Mouse (Mus musculus): ENCODE results near the gene Sf3b3. TPM values are rescaled to one million over a fixed set of nuclear protein-coding genes. Genes with fewer than 3 reads are reported as not detected.
A peak's percentile ranks its signal among the peaks of the same experiment; 100 is the strongest.

Gene Sf3b3
- polyA plus RNA-seq, 1 experiment from 2014 or later: 38.6 TPM

- Histone ChIP-seq H3K36me3 (ENCODE audit: control insufficient read depth, insufficient read depth, low read length) (peaks cover 46% of the 10 kb centered on the region), H3K4me3 (ENCODE audit: low read depth, low read length) (no peak overlapping the region), H3K27me3 (ENCODE audit: control insufficient read depth, insufficient read depth, low read length) (no peaks in the 10 kb centered on the region), H3K4me1 (replicated peaks; ENCODE audit: control insufficient read depth, insufficient read depth) (no peaks in the 10 kb centered on the region), H3K9ac (ENCODE audit: low read length) (no peak overlapping the region), H3K4me2 (replicated peaks; ENCODE audit: low read depth) (no peak overlapping the region), H3K9me3 (ENCODE audit: control insufficient read depth, low read length) (no peaks in the 10 kb centered on the region), H3K27ac (replicated peaks) (0 out of 2 replicates have a peak overlapping the region, but pooled peaks have one; percentile 45)
- no peak for ATAC-seq (ENCODE audit: low FRiP score, low TSS enrichment)
- DNase-seq (ENCODE audit: low spot score): no peak
- WGBS: 26% methylated on average over 2 of the region's 2 CpGs
- TF ChIP-seq CTCF (IDR thresholded peaks at IDR 0.05; ENCODE audit: low read depth): no peak
- no peak for TF ChIP-seq EP300 (optimal IDR thresholded peaks at IDR 0.05)
These were observed 36.8 kb downstream of the Sf3b3 start for GRCm38 (mm10) chr8:110809831-110810230.

DNA sequence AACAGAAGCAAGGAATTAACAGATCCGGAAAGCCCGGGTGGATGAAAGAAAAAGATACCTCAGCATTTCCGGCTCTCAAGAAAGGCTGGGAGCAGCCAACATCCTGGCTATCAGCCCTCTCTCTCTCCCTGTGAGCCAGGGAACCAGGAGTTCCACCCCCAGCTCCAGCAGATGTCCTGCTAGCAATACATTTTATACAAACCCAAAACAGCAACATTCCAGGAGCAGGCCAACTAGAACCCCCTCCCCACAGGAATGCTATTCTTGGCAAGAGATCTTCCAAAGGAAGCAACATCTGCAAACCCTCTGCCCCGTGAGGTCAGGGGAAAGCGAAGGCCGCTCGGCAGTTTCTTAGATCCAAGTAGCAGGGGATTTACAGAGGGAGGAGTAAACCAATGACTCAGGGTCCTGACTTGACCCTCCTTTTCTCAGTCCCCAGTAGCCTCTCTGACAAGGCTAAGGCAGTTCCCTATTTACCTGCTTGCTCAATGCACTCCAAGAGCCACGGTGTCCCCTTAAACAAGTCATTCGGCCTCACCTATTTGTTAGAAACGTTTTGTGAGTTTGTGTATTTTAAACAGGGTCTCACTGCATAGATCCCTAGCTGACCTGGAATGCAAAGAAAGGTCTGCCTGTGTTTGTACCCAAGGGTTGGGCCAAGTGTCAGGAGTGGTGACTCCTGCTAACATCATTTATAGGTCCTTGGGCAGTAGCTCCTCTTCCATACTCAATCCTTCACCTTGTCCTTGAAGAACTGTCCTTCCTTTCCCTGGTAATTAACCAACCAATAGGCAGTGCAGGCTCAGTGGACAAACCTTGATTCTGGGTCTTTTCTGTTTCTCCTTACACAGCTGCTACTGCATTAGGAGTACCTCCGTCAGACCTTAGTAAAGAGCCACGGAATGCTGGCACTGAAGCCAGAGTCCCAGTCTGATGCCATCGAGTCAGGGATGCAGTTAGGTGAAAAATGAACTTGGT lies 37.8 kb downstream of the Sf3b3 start:
- ATAC-seq (ENCODE audit: low FRiP score, low TSS enrichment): peak; percentile 61; the same call in 1 of the 2 replicates
- peak; percentile 35 for DNase-seq (ENCODE audit: low spot score)
- H3K4me3 ChIP-seq (ENCODE audit: low read depth, low read length): no peak overlapping the region
- no peak for TF ChIP-seq CTCF (IDR thresholded peaks at IDR 0.05; ENCODE audit: low read depth)
- no peak for TF ChIP-seq EP300 (optimal IDR thresholded peaks at IDR 0.05)
- H3K9me3 ChIP-seq (ENCODE audit: control insufficient read depth, low read length): no peaks in the 10 kb centered on the region
- no peak overlapping the region for H3K4me2 ChIP-seq (replicated peaks; ENCODE audit: low read depth)
- H3K4me1 ChIP-seq (replicated peaks; ENCODE audit: control insufficient read depth, insufficient read depth): no peaks in the 10 kb centered on the region
- H3K27me3 ChIP-seq (ENCODE audit: control insufficient read depth, insufficient read depth, low read length): no peaks in the 10 kb centered on the region
- peak overlapping the region; percentile 70 for H3K27ac ChIP-seq (replicated peaks)
- no peak overlapping the region for H3K9ac ChIP-seq (ENCODE audit: low read length)
- 31% methylated on average over 13 of the region's 13 CpGs for WGBS
- peaks cover 39% of the 10 kb centered on the region for H3K36me3 ChIP-seq (ENCODE audit: control insufficient read depth, insufficient read depth, low read length)

DNA sequence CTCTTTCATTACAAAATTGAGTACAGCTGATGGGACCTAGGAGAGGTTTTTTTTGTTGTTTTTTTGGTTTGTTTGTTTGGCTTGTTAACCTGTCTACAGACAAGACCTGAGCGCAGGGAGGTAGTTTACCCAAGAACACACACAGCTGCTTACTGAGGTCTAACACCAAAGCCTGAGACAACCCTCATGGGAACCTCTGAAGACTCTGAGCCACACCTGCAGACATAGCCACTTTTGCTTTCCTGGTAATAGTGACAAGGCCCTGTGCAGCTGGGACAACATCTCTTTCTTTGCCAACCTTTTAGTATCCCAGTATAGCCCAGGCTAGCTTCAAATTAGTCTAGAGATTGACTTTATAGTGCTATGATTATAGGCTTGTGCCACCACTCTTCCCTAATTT lies 40.4 kb downstream of the Sf3b3 start:
- H3K4me3 ChIP-seq (ENCODE audit: low read depth, low read length): no peak overlapping the region
- DNase-seq (ENCODE audit: low spot score) (no peak), ATAC-seq (ENCODE audit: low FRiP score, low TSS enrichment) (no peak)
- H3K4me2 ChIP-seq (replicated peaks; ENCODE audit: low read depth): no peak overlapping the region
- H3K9me3 ChIP-seq (ENCODE audit: control insufficient read depth, low read length): no peaks in the 10 kb centered on the region
- H3K27ac ChIP-seq (replicated peaks): no peak overlapping the region
- H3K27me3 ChIP-seq (ENCODE audit: control insufficient read depth, insufficient read depth, low read length): no peaks in the 10 kb centered on the region
- TF ChIP-seq EP300 (optimal IDR thresholded peaks at IDR 0.05): no peak
- TF ChIP-seq CTCF (IDR thresholded peaks at IDR 0.05; ENCODE audit: low read depth): no peak
- no peaks in the 10 kb centered on the region for H3K4me1 ChIP-seq (replicated peaks; ENCODE audit: control insufficient read depth, insufficient read depth)
- WGBS: 60% methylated on average over 1 of the region's 1 CpGs
- no peak overlapping the region for H3K9ac ChIP-seq (ENCODE audit: low read length)
- H3K36me3 ChIP-seq (ENCODE audit: control insufficient read depth, insufficient read depth, low read length): peaks cover 20% of the 10 kb centered on the region

- H3K27me3 ChIP-seq (ENCODE audit: control insufficient read depth, insufficient read depth, low read length): no peaks in the 10 kb centered on the region
- ATAC-seq (ENCODE audit: low FRiP score, low TSS enrichment): peak; percentile 51; the same call in 1 of the 2 replicates
- H3K27ac ChIP-seq (replicated peaks): peak within 1 kb of the TSS; percentile 40; the same call in 1 of the 2 replicates
- DNase-seq (ENCODE audit: low spot score): peak; percentile 51
- no peaks in the 10 kb centered on the region for H3K9me3 ChIP-seq (ENCODE audit: control insufficient read depth, low read length)
- 20% methylated on average over 12 of the region's 12 CpGs for whole genome bisulfite sequencing
- peak within 1 kb of the TSS; percentile 39 for H3K4me2 ChIP-seq (replicated peaks; ENCODE audit: low read depth)
- peaks cover 15% of the 10 kb centered on the region for H3K36me3 ChIP-seq (ENCODE audit: control insufficient read depth, insufficient read depth, low read length)
- peak within 1 kb of the TSS; percentile 19 for H3K4me3 ChIP-seq (ENCODE audit: low read depth, low read length)
- TF ChIP-seq EP300 (optimal IDR thresholded peaks at IDR 0.05) (no peak), CTCF (IDR thresholded peaks at IDR 0.05; ENCODE audit: low read depth) (no peak)
- H3K9ac ChIP-seq (ENCODE audit: low read length): peak within 1 kb of the TSS; percentile 47; the same call in 1 of the 2 replicates
- no peaks in the 10 kb centered on the region for H3K4me1 ChIP-seq (replicated peaks; ENCODE audit: control insufficient read depth, insufficient read depth)
These were observed 40.9 kb downstream of the Sf3b3 start, which contains the start of gene Il34 for GRCm38 (mm10) chr8:110805669-110806068. TSS of gene Il34 (minus strand) at chr8:110805924.

GRCm38 (mm10) chr8:110804825-110805514 lies 41.6 kb downstream of the Sf3b3 start:
- H3K4me3 ChIP-seq (ENCODE audit: low read depth, low read length): no peak overlapping the region
- H3K9me3 ChIP-seq (ENCODE audit: control insufficient read depth, low read length): no peaks in the 10 kb centered on the region
- no peak for TF ChIP-seq EP300 (optimal IDR thresholded peaks at IDR 0.05)
- no peak for TF ChIP-seq CTCF (IDR thresholded peaks at IDR 0.05; ENCODE audit: low read depth)
- DNase-seq (ENCODE audit: low spot score): peak; percentile 24
- peak overlapping the region; percentile 39; the same call in 1 of the 2 replicates for H3K4me2 ChIP-seq (replicated peaks; ENCODE audit: low read depth)
- WGBS: 37% methylated on average over 3 of the region's 3 CpGs
- no peaks in the 10 kb centered on the region for H3K27me3 ChIP-seq (ENCODE audit: control insufficient read depth, insufficient read depth, low read length)
- peaks cover 10% of the 10 kb centered on the region; the same call in 1 of the 2 replicates for H3K36me3 ChIP-seq (ENCODE audit: control insufficient read depth, insufficient read depth, low read length)
- no peak overlapping the region for H3K9ac ChIP-seq (ENCODE audit: low read length)
- H3K4me1 ChIP-seq (replicated peaks; ENCODE audit: control insufficient read depth, insufficient read depth): no peaks in the 10 kb centered on the region
- peak; percentile 29 for ATAC-seq (ENCODE audit: low FRiP score, low TSS enrichment)
- no peak overlapping the region for H3K27ac ChIP-seq (replicated peaks)

All from stomach, postnatal 0 days (tissue).